19 mouse cellular contexts compared by ENCODE assay signal in the genomic region with DNA sequence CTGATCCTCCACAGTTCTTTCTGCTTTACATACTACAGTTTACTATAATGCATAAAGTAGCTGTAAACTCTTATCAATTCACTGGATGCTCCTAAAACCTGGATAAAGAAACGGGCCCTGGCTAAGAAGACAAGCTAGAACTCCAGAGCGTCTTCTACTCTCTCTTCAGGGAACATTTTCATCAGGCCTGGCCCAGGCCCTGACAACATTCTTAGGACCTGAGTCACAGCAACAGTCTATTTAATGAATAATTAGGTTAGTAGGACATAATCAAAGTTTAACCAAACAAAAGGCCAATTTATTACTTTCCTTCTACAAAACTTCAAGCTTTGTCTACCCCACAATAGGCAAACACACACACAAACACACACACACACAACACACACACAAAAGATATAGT. TPM values are rescaled to one million over a fixed set of nuclear protein-coding genes. Genes with fewer than 3 reads are reported as not detected.
DNase-seq lines count a peak whose midpoint lies in the region; ATAC-seq and TF ChIP-seq lines count a peak whose summit lies in the region.
"Had no signal": no experiment of that assay in that cellular context is flagged by ENCODE, and none has a peak within 500 bp of the region (broad histone marks: within the 10 kb centered on the region; RNA-seq: fewer than 3 reads in every experiment).

No protein-coding gene starts in this region.

- H3K9me3 ChIP-seq in lung, postnatal 0 days (ENCODE audit: low read length) = no peaks in the 10 kb centered on the region
- H3K9me3 ChIP-seq: forebrain, embryonic 12.5 days; heart, embryonic 15.5 days; limb, embryonic 15.5 days; neural tube, embryonic 13.5 days had no signal

- H3K4me1 ChIP-seq in lung, postnatal 0 days (ENCODE audit: insufficient read depth, low read depth, low read length) = no peaks in the 10 kb centered on the region; the same call in 1 of the 2 replicates
- H3K4me1 ChIP-seq: forebrain, embryonic 12.5 days; limb, embryonic 15.5 days; neural tube, embryonic 13.5 days had no signal

- no peaks in the 10 kb centered on the region for H3K36me3 ChIP-seq in lung, postnatal 0 days (ENCODE audit: insufficient read depth, low read length)
- H3K36me3 ChIP-seq: forebrain, embryonic 12.5 days; heart, embryonic 15.5 days; limb, embryonic 15.5 days; neural tube, embryonic 13.5 days had no signal

- no peak overlapping the region for H3K4me3 ChIP-seq in lung, postnatal 0 days (ENCODE audit: low read depth, low read length)
- H3K4me3 ChIP-seq: forebrain, embryonic 12.5 days; heart, embryonic 15.5 days; limb, embryonic 15.5 days; neural tube, embryonic 13.5 days had no signal

- H3K4me2 ChIP-seq in lung, postnatal 0 days (replicated peaks; ENCODE audit: low read depth, low read length) = no peak overlapping the region
- H3K4me2 ChIP-seq: forebrain, embryonic 12.5 days; heart, embryonic 15.5 days; limb, embryonic 15.5 days; midbrain, embryonic 11.5 days; neural tube, embryonic 13.5 days had no signal

- no peak for TF ChIP-seq EP300 in lung, postnatal 0 days (IDR thresholded peaks at IDR 0.05)

- 62% methylated on average over 2 of the region's 2 CpGs for WGBS in lung, postnatal 0 days

- TF ChIP-seq CTCF in lung, postnatal 0 days (IDR thresholded peaks at IDR 0.05) = no peak

- no peak overlapping the region for H3K9ac ChIP-seq in lung, postnatal 0 days (replicated peaks; ENCODE audit: low read depth)
- H3K9ac ChIP-seq: forebrain, embryonic 12.5 days; heart, embryonic 15.5 days; limb, embryonic 15.5 days; neural tube, embryonic 13.5 days had no signal

- DNase-seq in gastrocnemius, adult 18-20 months (ENCODE audit: low spot score) = peak; percentile 46
- no peak for DNase-seq in gastrocnemius, postnatal 4 days (ENCODE audit: low spot score in 2 of 2)
- DNase-seq in lung, postnatal 0 days (ENCODE audit: low spot score) = peak; percentile 43
- no peak for DNase-seq in lung, postnatal 36 days
- peak; percentile 29 for DNase-seq in adrenal gland, postnatal 25 days
- DNase-seq in layer of hippocampus, adult 18-20 months (ENCODE audit: low spot score in 2 of 2) = no peak
- DNase-seq in adipocyte (ENCODE audit: low spot score) = no peak
- DNase-seq: B cell, adult 2 months; cerebellum, postnatal 14 days; layer of hippocampus, postnatal 36 days; lung, adult 18-20 months; right cerebral cortex, postnatal 4 days; thymus, postnatal 25 days had no signal

- no peak overlapping the region for H3K27ac ChIP-seq in lung, postnatal 0 days (ENCODE audit: low read length)
- H3K27ac ChIP-seq: forebrain, embryonic 12.5 days; heart, embryonic 15.5 days; limb, embryonic 15.5 days; macrophage; neural tube, embryonic 13.5 days had no signal

- H3K27me3 ChIP-seq in lung, postnatal 0 days (replicated peaks; ENCODE audit: insufficient read depth, low read length) = no peaks in the 10 kb centered on the region
- H3K27me3 ChIP-seq: forebrain, embryonic 12.5 days; heart, embryonic 15.5 days; limb, embryonic 15.5 days; neural tube, embryonic 13.5 days had no signal

- peak; percentile 62 for ATAC-seq in lung, postnatal 0 days

RNA-seq across cellular contexts. Expression of a gene that starts 15.2 kb away (rescaled TPM):
- 100 to 1,000 TPM; 111 to 124 TPM for total RNA-seq in gastrocnemius, adult 18-20 months (2021)
- 10 to 100 TPM; 49.9 to 62.8 TPM for total RNA-seq in gastrocnemius, postnatal 4 days (2021)
- 41.6 and 43.9 TPM in 2 replicates for polyA plus RNA-seq in lung, postnatal 0 days (2015; fragmentation: Nextera tagmentation; extraction: Ambion mirVana)
- total RNA-seq in adrenal gland, postnatal 25 days (2021) = 45.5 and 51.2 TPM in 2 replicates
- 10 to 100 TPM; 35.9 to 39.7 TPM for total RNA-seq in layer of hippocampus, adult 18-20 months (2021)

Comparison
In these comparisons a context has a peak if more than half of its experiments do, and no peak if none do; other contexts are left out.
1. DNase-seq: peak in gastrocnemius, adult 18-20 months (single experiment), lung, postnatal 0 days (single experiment) and adrenal gland, postnatal 25 days (single experiment); none in gastrocnemius, postnatal 4 days (0 of 2), lung, postnatal 36 days (single experiment), layer of hippocampus, adult 18-20 months (0 of 2) and adipocyte (single experiment).